16 mouse cellular contexts compared by ENCODE assay signal in genomic region chr5:27357630-27358029, GRCm38 (mm10).
"Had no signal": no experiment of that assay in that cellular context is flagged by ENCODE, and none has a peak within 500 bp of the region (broad histone marks: within the 10 kb centered on the region; RNA-seq: fewer than 3 reads in every experiment).

No protein-coding gene starts in this region.

- DNase-seq: gastrocnemius, adult 2 months; gastrocnemius, postnatal 10 days; gastrocnemius, postnatal 25 days; heart, adult 18-20 months; heart, postnatal 10 days; heart, postnatal 36 days; kidney, adult 11 months; kidney, adult 2 months; kidney, adult 9 months; kidney, postnatal 14 days; kidney, postnatal 36 days; liver; liver, embryonic 13.5 days; liver, postnatal 0 days had no signal

- ATAC-seq: hindbrain, postnatal 0 days; intestine, embryonic 16.5 days; liver, postnatal 0 days had no signal
